Mouse (Mus musculus): Measurements from ENCODE around the gene Mr1.

DNA sequence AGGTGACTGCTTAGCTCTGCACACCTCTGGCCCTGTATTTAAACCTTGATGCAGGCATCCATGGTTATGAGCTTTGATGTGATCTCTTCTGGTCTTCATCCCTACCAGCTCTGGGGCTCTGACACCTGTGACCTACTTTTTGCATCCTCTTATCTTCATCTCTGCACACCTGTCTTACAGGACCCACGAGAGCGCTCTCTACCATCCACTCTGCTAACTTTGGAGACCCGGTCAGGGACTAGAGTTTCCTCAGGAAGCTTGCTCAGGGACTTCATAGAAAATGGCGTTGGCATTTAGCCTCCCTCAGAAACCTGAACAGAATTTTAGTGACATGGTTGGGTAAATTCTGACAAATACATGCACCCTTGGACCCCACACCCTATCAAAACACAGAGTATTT lies 7.3 kb upstream of the Mr1 start:
- TF ChIP-seq CTCF (IDR thresholded peaks at IDR 0.05; ENCODE audit: extremely low read depth, insufficient read depth, low read length): no peak
- TF ChIP-seq POLR2A (IDR thresholded peaks at IDR 0.05; ENCODE audit: extremely low read depth, insufficient read depth, low read length): no peak

Data from cortical plate, adult 2 months (tissue).